Mouse (Mus musculus) forebrain, embryonic 13.5 days (tissue): ENCODE results near the gene Tshz2. TPM values are rescaled to one million over a fixed set of nuclear protein-coding genes. Genes with fewer than 3 reads are reported as not detected.

Experiments
- ATAC-seq: fragments of 200-750 bp; cut with Nextera tagmentation; 2 replicates; pipeline ENCODE4 v1.8.0; 2017
- H3K27ac ChIP-seq: fragments of 300-500 bp; sonication (generic); 2 replicates; pipeline ENCODE4 v1.5.1; 2015; ENCODE audit warnings: inconsistent platforms, mild to moderate bottlenecking, moderate library complexity
- H3K27me3 ChIP-seq: fragments of 300-500 bp; sonication (generic); 2 replicates; pipeline ENCODE4 v1.6.1; 2015; ENCODE audit warnings: mild to moderate bottlenecking, inconsistent platforms
- H3K36me3 ChIP-seq: fragments of 300-500 bp; sonication (generic); 2 replicates; pipeline ENCODE4 v1.6.1; 2015; ENCODE audit warnings: mild to moderate bottlenecking, inconsistent platforms; ENCODE audit not compliant: poor library complexity, severe bottlenecking
- H3K4me1 ChIP-seq: fragments of 300-500 bp; sonication (generic); 2 replicates; pipeline ENCODE4 v1.6.1; 2015; ENCODE audit warnings: inconsistent platforms
- H3K4me2 ChIP-seq: fragments of 300-500 bp; sonication (generic); 2 replicates; pipeline ENCODE4 v1.6.1; 2015; ENCODE audit warnings: inconsistent platforms, mild to moderate bottlenecking, moderate library complexity
- H3K4me3 ChIP-seq: fragments of 300-500 bp; sonication (generic); 2 replicates; pipeline ENCODE4 v1.5.1; 2015; ENCODE audit warnings: mild to moderate bottlenecking, inconsistent platforms
- H3K9ac ChIP-seq: fragments of 300-500 bp; sonication (generic); 2 replicates; pipeline ENCODE4 v1.6.1; 2015; ENCODE audit warnings: mild to moderate bottlenecking, inconsistent platforms
- H3K9me3 ChIP-seq: fragments of 300-500 bp; sonication (generic); replicated peaks from 2 replicates; pipeline ENCODE4 v1.6.1; 2016; ENCODE audit warnings: inconsistent platforms
- WGBS: fragments of 180-500 bp; shearing (Covaris S2); methylation state at CpG from one replicate; pipeline ENCODE4 v1.1.7; 2015; 5-methylcytosine and 5-hydroxymethylcytosine counted together
- polyA plus RNA-seq: library from polyadenylated mRNA; unstranded; fragments of >200 nt; fragmentation: Nextera tagmentation; extraction: Ambion mirVana; gene quantifications from 2 replicates; pipeline ENCODE4 v1.2.1, GENCODE M21; 2015

Tshz2 gene
- polyA plus RNA-seq, 1 experiment from 2014 or later: 8.7 TPM

DNA sequence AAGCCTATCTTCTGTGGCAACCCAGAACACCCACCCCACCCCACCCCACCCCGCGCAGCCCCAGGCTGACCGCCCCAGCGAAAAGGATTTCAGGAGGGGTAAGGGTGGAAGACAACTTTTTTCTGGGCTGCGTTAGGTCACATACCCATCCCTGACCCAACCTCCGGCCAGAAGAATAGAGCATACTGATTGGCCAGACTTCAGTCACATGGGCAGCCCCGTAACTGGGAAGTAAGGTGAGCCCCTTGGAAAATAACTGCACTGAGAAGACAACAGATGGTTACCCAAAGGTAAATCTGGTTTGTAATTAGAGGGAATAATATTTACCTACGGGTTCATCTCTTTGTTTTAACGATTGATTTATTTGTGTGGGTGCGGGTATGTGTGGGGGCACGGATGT, 402.0 kb downstream of the Tshz2 start:
- H3K4me1 ChIP-seq: peaks cover 20% of the 10 kb centered on the region
- no peak overlapping the region for H3K4me3 ChIP-seq
- no peak for ATAC-seq
- H3K27me3 ChIP-seq: peaks cover 68% of the 10 kb centered on the region
- WGBS: 96% methylated on average over 11 of the region's 11 CpGs
- H3K27ac ChIP-seq: no peak overlapping the region
- H3K4me2 ChIP-seq: no peak overlapping the region
- H3K9ac ChIP-seq: no peak overlapping the region
- H3K36me3 ChIP-seq: no peaks in the 10 kb centered on the region
- no peaks in the 10 kb centered on the region for H3K9me3 ChIP-seq

GRCm38 (mm10) chr2:170036791-170037241, 404.0 kb downstream of the Tshz2 start:
- H3K4me2 ChIP-seq: peak overlapping the region; percentile 27
- H3K27me3 ChIP-seq: peaks cover 76% of the 10 kb centered on the region
- 22% methylated on average over 11 of the region's 11 CpGs for WGBS
- no peaks in the 10 kb centered on the region for H3K9me3 ChIP-seq
- no peak overlapping the region for H3K27ac ChIP-seq
- H3K36me3 ChIP-seq: no peaks in the 10 kb centered on the region
- H3K4me3 ChIP-seq: no peak overlapping the region
- peaks cover 23% of the 10 kb centered on the region for H3K4me1 ChIP-seq
- peak; percentile 72; the same call in 1 of the 2 replicates for ATAC-seq
- no peak overlapping the region for H3K9ac ChIP-seq

DNA sequence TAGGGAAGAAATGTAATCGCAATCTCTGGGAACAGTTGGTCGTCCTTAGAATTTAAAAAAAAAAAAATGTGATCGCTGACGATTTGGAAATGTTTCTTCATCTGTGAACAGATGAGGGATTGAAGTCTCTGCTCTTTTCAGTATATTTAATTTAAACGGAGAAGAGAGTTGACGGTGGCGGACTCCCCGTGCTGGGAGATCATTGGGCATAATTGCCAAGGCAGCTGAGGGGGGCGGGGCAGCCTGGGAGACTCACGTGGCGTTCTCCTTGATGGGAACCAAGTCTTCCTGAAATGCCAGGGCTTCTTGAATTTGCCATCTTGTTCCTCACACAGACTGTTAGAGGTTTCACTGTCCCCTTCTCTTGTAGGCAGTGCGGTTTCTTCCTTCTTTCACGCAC, 404.5 kb downstream of the Tshz2 start:
- H3K9me3 ChIP-seq: no peaks in the 10 kb centered on the region
- ATAC-seq: peak; percentile 58; the same call in 1 of the 2 replicates
- no peak overlapping the region for H3K4me3 ChIP-seq
- H3K27me3 ChIP-seq: peaks cover 73% of the 10 kb centered on the region
- peak overlapping the region; percentile 24; the same call in 1 of the 2 replicates for H3K4me2 ChIP-seq
- WGBS: 34% methylated on average over 13 of the region's 13 CpGs
- H3K27ac ChIP-seq: no peak overlapping the region
- H3K36me3 ChIP-seq: no peaks in the 10 kb centered on the region
- no peak overlapping the region for H3K9ac ChIP-seq
- H3K4me1 ChIP-seq: peaks cover 23% of the 10 kb centered on the region

DNA sequence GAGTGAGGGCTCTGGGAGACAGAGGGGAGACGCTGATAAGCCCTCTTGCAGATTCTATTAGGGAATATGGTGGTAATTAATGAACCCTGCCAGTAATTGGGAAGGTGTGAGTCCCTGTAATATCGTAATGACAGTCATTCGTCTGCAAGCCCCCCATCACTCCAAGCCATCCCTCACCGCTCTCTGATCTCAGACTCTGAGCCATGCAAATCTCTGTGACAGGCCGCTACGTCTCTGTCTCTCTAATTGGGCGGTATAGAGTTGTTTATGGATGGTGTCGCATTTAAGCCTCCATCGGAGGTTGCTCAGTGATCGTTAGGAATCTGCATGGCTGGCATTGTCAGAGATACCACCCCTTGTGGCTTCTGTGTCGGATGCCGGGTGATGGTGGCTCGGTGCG, 407.0 kb downstream of the Tshz2 start:
- no peaks in the 10 kb centered on the region for H3K9me3 ChIP-seq
- no peak overlapping the region for H3K4me3 ChIP-seq
- H3K4me1 ChIP-seq: peaks cover 23% of the 10 kb centered on the region
- H3K9ac ChIP-seq: no peak overlapping the region
- H3K36me3 ChIP-seq: no peaks in the 10 kb centered on the region
- H3K27me3 ChIP-seq: peaks cover 59% of the 10 kb centered on the region
- no peak overlapping the region for H3K4me2 ChIP-seq
- no peak overlapping the region for H3K27ac ChIP-seq
- ATAC-seq: no peak
- 40% methylated on average over 14 of the region's 14 CpGs for WGBS

DNA sequence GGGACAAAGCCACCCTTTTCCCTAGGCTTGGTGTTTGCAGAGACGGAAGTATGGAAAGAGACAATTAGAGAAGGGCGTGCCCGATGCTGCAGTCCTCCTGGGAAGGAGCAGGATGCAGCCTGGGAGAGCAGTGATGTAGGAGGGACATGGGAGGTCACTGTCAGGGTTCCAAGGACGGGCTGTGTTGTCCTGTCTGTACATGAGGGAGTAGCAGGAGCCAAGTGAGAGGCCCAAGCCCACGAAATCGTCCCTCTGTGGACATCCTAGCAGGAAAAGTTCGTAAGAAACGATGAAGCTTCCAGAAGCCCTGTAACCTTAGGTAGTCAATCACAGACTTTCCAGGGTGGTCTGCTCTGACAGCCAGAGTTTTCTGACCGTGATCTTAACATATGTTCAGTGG, 408.3 kb downstream of the Tshz2 start:
- Histone ChIP-seq H3K4me2 (no peak overlapping the region), H3K9ac (no peak overlapping the region), H3K4me1 (peaks cover 21% of the 10 kb centered on the region), H3K27me3 (peaks cover 55% of the 10 kb centered on the region), H3K36me3 (no peaks in the 10 kb centered on the region), H3K4me3 (no peak overlapping the region), H3K9me3 (peaks cover 7% of the 10 kb centered on the region; the same call in 1 of the 2 replicates), H3K27ac (no peak overlapping the region)
- no peak for ATAC-seq
- 72% methylated on average over 9 of the region's 9 CpGs for WGBS

- peaks cover 7% of the 10 kb centered on the region; the same call in 1 of the 2 replicates for H3K9me3 ChIP-seq
- peaks cover 54% of the 10 kb centered on the region for H3K27me3 ChIP-seq
- H3K4me1 ChIP-seq: peaks cover 9% of the 10 kb centered on the region
- no peak for ATAC-seq
- WGBS: 85% methylated on average over 12 of the region's 12 CpGs
- no peak overlapping the region for H3K27ac ChIP-seq
- H3K9ac ChIP-seq: no peak overlapping the region
- no peaks in the 10 kb centered on the region for H3K36me3 ChIP-seq
- no peak overlapping the region for H3K4me3 ChIP-seq
- H3K4me2 ChIP-seq: no peak overlapping the region
These were observed 409.8 kb downstream of the Tshz2 start for GRCm38 (mm10) chr2:170042471-170043213.

DNA sequence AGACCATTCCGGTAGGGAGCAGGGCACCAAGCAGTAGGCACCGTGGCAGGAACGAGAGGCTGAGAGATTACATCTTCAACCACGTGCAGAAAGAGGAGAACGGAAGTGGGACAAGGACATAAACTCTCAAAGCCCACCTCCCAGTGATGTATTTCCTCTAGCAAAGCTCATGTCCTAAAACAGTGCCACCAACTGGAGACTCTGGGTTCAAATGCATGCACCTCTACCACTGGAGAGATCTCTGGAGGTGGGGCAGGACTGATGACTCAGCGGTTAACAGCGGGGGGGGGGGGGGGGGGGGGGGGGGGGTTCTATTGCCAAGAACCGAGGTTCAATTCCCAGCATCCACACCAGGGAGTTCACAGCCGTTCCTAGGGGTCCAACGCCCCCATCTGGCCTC, 410.5 kb downstream of the Tshz2 start:
- 87% methylated on average over 8 of the region's 10 CpGs for WGBS

GRCm38 (mm10) chr2:170045896-170046295, 413.1 kb downstream of the Tshz2 start:
- H3K36me3 ChIP-seq: no peaks in the 10 kb centered on the region
- H3K27ac ChIP-seq: no peak overlapping the region
- no peak overlapping the region for H3K4me2 ChIP-seq
- peaks cover 29% of the 10 kb centered on the region for H3K27me3 ChIP-seq
- no peak overlapping the region for H3K9ac ChIP-seq
- no peaks in the 10 kb centered on the region for H3K4me1 ChIP-seq
- peaks cover 7% of the 10 kb centered on the region; the same call in 1 of the 2 replicates for H3K9me3 ChIP-seq
- no peak for ATAC-seq
- 85% methylated on average over 11 of the region's 11 CpGs for WGBS
- H3K4me3 ChIP-seq: no peak overlapping the region

More for the DNA sequence above, 410.5 kb downstream of the Tshz2 start:
- Histone ChIP-seq H3K4me2 (no peak overlapping the region), H3K27me3 (peaks cover 53% of the 10 kb centered on the region), H3K9me3 (peaks cover 7% of the 10 kb centered on the region; the same call in 1 of the 2 replicates), H3K4me1 (peaks cover 7% of the 10 kb centered on the region), H3K36me3 (no peaks in the 10 kb centered on the region), H3K4me3 (no peak overlapping the region), H3K9ac (no peak overlapping the region), H3K27ac (no peak overlapping the region)
- ATAC-seq: no peak

GRCm38 (mm10) chr2:170046371-170047145, 413.7 kb downstream of the Tshz2 start:
- Histone ChIP-seq H3K9ac (no peak overlapping the region), H3K27ac (no peak overlapping the region), H3K4me1 (peaks cover 7% of the 10 kb centered on the region), H3K9me3 (peaks cover 7% of the 10 kb centered on the region; the same call in 1 of the 2 replicates), H3K36me3 (no peaks in the 10 kb centered on the region), H3K4me2 (no peak overlapping the region), H3K27me3 (peaks cover 22% of the 10 kb centered on the region), H3K4me3 (no peak overlapping the region)
- ATAC-seq: no peak
- WGBS: 89% methylated on average over 9 of the region's 9 CpGs

DNA sequence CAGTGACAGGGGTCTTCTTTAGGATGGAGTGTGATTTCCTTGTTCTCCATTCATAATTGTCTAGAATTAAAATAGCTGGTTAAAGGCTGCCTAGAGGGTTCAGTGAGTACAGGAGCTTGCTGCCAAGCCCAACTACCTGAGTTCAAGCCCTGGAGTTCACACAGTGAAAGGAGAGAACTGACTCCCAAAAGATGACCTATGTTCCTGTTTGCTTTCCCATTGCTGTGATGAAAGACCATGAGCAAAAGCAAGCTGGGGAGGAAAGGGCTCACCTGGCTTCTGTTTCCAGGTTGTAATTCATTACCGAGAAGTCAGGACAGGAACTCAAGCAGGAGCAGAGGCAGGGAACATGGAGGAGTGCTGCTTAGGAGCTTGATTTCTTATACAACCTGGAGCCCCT, 416.0 kb downstream of the Tshz2 start:
- no peak overlapping the region for H3K27ac ChIP-seq
- H3K4me3 ChIP-seq: no peak overlapping the region
- 87% methylated on average over 1 of the region's 1 CpGs for WGBS
- ATAC-seq: no peak
- no peak overlapping the region for H3K9ac ChIP-seq
- no peaks in the 10 kb centered on the region for H3K36me3 ChIP-seq
- H3K27me3 ChIP-seq: peaks cover 8% of the 10 kb centered on the region; the same call in 1 of the 2 replicates
- H3K4me1 ChIP-seq: peaks cover 9% of the 10 kb centered on the region
- no peak overlapping the region for H3K4me2 ChIP-seq
- H3K9me3 ChIP-seq: peaks cover 7% of the 10 kb centered on the region; the same call in 1 of the 2 replicates

GRCm38 (mm10) chr2:170050651-170051050, 417.8 kb downstream of the Tshz2 start:
- no peak overlapping the region for H3K27ac ChIP-seq
- no peak overlapping the region for H3K4me3 ChIP-seq
- ATAC-seq: no peak
- H3K9me3 ChIP-seq: peaks cover 4% of the 10 kb centered on the region; the same call in 1 of the 2 replicates
- 0 out of 2 replicates have a peak, but pooled peaks cover 3% of the 10 kb centered on the region for H3K27me3 ChIP-seq
- no peaks in the 10 kb centered on the region for H3K36me3 ChIP-seq
- 17% methylated on average over 5 of the region's 5 CpGs for WGBS
- no peak overlapping the region for H3K9ac ChIP-seq
- peaks cover 9% of the 10 kb centered on the region for H3K4me1 ChIP-seq
- no peak overlapping the region for H3K4me2 ChIP-seq

GRCm38 (mm10) chr2:170051441-170051840, 418.6 kb downstream of the Tshz2 start:
- Histone ChIP-seq H3K9me3 (no peaks in the 10 kb centered on the region), H3K9ac (no peak overlapping the region), H3K27ac (no peak overlapping the region), H3K4me3 (no peak overlapping the region), H3K4me1 (peaks cover 9% of the 10 kb centered on the region), H3K4me2 (no peak overlapping the region), H3K36me3 (no peaks in the 10 kb centered on the region), H3K27me3 (no peaks in the 10 kb centered on the region)
- 0 out of 2 replicates have a peak, but pooled peaks have one; percentile 38 for ATAC-seq
- 22% methylated on average over 6 of the region's 6 CpGs for WGBS
